Mouse (Mus musculus) embryonic fibroblast, embryonic 13.5 days (primary cell): ENCODE measurements around the gene Hspg2.

Source experiments
- CTCF ChIP-seq: IDR thresholded peaks from 2 replicates; pipeline ENCODE4 v1.5.1; 2011; ENCODE audit warnings: mild to moderate bottlenecking, control low read depth, low read length, moderate library complexity, borderline replicate concordance; ENCODE audit not compliant: insufficient read depth
- POLR2A ChIP-seq: IDR thresholded peaks from 2 replicates; pipeline ENCODE4 v1.6.1; 2011; ENCODE audit warnings: low read depth, mild to moderate bottlenecking, control low read depth, low read length, moderate library complexity

DNA sequence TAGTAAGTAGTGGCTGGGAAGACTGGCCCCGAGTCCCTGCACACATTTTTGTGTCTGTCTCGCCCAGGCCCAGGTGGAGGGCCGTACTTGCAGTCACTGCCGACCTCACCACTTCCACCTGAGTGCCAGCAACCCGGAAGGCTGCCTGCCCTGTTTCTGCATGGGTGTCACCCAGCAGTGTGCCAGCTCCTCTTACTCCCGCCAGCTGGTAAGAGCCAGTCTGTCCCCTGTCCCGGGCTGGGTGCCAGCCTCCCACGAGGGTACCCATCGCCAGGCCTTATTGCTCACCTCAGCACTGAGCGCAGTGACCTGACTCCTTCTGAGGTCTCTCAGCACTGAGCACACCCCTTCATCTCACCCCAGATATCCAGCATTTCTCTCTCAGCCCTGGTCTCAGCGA, 53.4 kb downstream of the Hspg2 start:
- TF ChIP-seq POLR2A (no peak), CTCF (no peak)
